Mouse (Mus musculus) embryonic facial prominence, embryonic 11.5 days (tissue): ENCODE results near the gene Rnaseh2b. TPM values are rescaled to one million over a fixed set of nuclear protein-coding genes. Genes with fewer than 3 reads are reported as not detected.
A peak's percentile ranks its signal among the peaks of the same experiment; 100 is the strongest.

ENCODE experiments used
- ATAC-seq: fragments of 200-750 bp; cut with Nextera tagmentation; replicated peaks from 2 replicates; pipeline ENCODE4 v1.8.0; 2017; ENCODE audit warnings: low read depth; ENCODE audit not compliant: insufficient number of reproducible peaks, low FRiP score, low TSS enrichment
- DNase-seq: peaks from one replicate; pipeline ENCODE4 v3.0.0-alpha.2; 2015; ENCODE audit warnings: low spot score
- H3K27ac ChIP-seq: fragments of 300-500 bp; sonication (generic); replicated peaks from 2 replicates; pipeline ENCODE4 v1.5.1; 2014; ENCODE audit warnings: mild to moderate bottlenecking, low read depth, low read length, control low read depth
- H3K27me3 ChIP-seq: fragments of 300-500 bp; sonication (generic); 2 replicates; pipeline ENCODE4 v1.6.1; 2014; ENCODE audit warnings: mild to moderate bottlenecking, low read length, moderate library complexity, mixed read lengths; ENCODE audit not compliant: control insufficient read depth, insufficient read depth
- H3K36me3 ChIP-seq: fragments of 300-500 bp; sonication (generic); replicated peaks from 2 replicates; pipeline ENCODE4 v1.6.1; 2014; ENCODE audit warnings: low read depth, mild to moderate bottlenecking, low read length, moderate library complexity, mixed read lengths; ENCODE audit not compliant: control insufficient read depth, insufficient read depth
- H3K4me1 ChIP-seq: fragments of 300-500 bp; sonication (generic); 2 replicates; pipeline ENCODE4 v1.6.1; 2014; ENCODE audit warnings: low read length, mixed read lengths; ENCODE audit not compliant: control insufficient read depth, insufficient read depth
- H3K4me2 ChIP-seq: fragments of 300-500 bp; sonication (generic); 2 replicates; pipeline ENCODE4 v1.6.1; 2014; ENCODE audit warnings: low read depth, mild to moderate bottlenecking, control low read depth, low read length, moderate library complexity
- H3K4me3 ChIP-seq: fragments of 300-500 bp; sonication (generic); 2 replicates; pipeline ENCODE4 v1.5.1; 2014; ENCODE audit warnings: low read depth, low read length, control low read depth
- H3K9ac ChIP-seq: fragments of 300-500 bp; sonication (generic); replicated peaks from 2 replicates; pipeline ENCODE4 v1.6.1; 2014; ENCODE audit warnings: mild to moderate bottlenecking, control low read depth, low read length
- H3K9me3 ChIP-seq: fragments of 300-500 bp; sonication (generic); replicated peaks from 2 replicates; pipeline ENCODE4 v1.6.1; 2016; ENCODE audit warnings: mild to moderate bottlenecking, low read length, inconsistent platforms, mixed read lengths; ENCODE audit not compliant: control insufficient read depth
- WGBS: fragments of 180-500 bp; shearing (Covaris S2); extraction: QIAGEN DNeasy Blood & Tissue Kit; methylation state at CpG from one replicate; pipeline ENCODE4 v1.1.7; 2014; 5-methylcytosine and 5-hydroxymethylcytosine counted together
- polyA plus RNA-seq: library from polyadenylated mRNA; unstranded; fragments of >200 nt; fragmentation: Nextera tagmentation; extraction: Ambion mirVana; gene quantifications from 2 replicates; pipeline ENCODE4 v1.2.1, GENCODE M21; 2014

Rnaseh2b gene
- polyA plus RNA-seq, 1 experiment from 2014 or later = 72.0 TPM

DNA sequence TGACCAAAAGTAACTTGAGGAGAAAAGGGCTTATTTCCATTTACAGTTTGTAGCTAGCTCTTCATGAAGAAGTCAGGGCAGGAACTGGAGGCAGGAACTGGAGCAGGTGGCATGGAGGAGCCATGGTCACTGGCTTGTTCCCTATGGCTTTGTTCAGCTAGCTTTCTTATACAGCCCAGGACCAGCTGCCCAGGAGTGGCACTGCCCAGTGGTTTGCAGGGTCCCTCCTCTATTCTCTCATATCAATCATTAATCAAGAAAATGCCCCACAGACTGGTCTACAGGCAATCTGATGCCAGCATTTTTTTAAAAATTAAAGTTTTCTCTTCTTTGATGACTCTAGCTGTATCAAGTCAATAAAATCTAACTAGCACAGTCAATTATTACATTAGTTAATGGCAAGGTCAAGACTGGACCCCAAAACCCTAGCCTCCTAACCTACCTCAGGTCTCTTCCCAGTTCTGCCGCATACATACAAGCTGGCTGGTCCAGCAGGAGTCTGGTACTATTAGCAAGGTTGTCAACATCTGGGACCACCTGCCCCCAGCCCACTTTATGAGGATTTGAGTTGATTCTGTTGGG, 892 bp upstream of the Rnaseh2b start:
- Histone ChIP-seq H3K27ac (no peak overlapping the region), H3K4me1 (peaks cover 4% of the 10 kb centered on the region; the same call in 1 of the 2 replicates), H3K9me3 (no peaks in the 10 kb centered on the region), H3K27me3 (0 out of 2 replicates have a peak, but pooled peaks cover 3% of the 10 kb centered on the region), H3K4me2 (no peak overlapping the region), H3K4me3 (no peak overlapping the region), H3K9ac (no peak overlapping the region), H3K36me3 (no peaks in the 10 kb centered on the region)
- no peak for DNase-seq
- 100% methylated on average over 1 of the region's 1 CpGs for WGBS
- ATAC-seq = no peak

DNA sequence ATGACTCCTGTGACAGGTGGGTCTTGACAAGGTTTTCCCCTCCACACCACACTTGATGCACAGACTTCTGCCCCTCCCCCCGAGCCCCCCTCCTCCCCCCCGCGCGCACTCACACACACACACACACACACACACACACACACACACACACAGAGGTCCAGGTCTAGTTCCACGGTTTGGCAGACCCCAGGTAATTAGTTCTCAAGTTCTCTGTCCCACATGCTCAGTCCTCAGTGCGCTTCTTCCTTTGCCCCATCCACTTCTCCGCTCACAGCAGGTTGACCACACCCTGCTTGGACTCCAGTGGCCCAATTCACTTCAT, 262 bp upstream of the Rnaseh2b start:
- H3K4me2 ChIP-seq = peak overlapping the region; percentile 99
- H3K9me3 ChIP-seq = no peaks in the 10 kb centered on the region
- ATAC-seq (0 out of 2 replicates have a peak, but pooled peaks have one; percentile 44), DNase-seq (no peak)
- H3K9ac ChIP-seq = peak overlapping the region; percentile 64
- H3K4me3 ChIP-seq = peak overlapping the region; percentile 47
- no peaks in the 10 kb centered on the region for H3K36me3 ChIP-seq
- H3K27ac ChIP-seq = no peak overlapping the region
- 27% methylated on average over 6 of the region's 7 CpGs for WGBS
- H3K27me3 ChIP-seq = 0 out of 2 replicates have a peak, but pooled peaks cover 3% of the 10 kb centered on the region
- peaks cover 4% of the 10 kb centered on the region; the same call in 1 of the 2 replicates for H3K4me1 ChIP-seq

DNA sequence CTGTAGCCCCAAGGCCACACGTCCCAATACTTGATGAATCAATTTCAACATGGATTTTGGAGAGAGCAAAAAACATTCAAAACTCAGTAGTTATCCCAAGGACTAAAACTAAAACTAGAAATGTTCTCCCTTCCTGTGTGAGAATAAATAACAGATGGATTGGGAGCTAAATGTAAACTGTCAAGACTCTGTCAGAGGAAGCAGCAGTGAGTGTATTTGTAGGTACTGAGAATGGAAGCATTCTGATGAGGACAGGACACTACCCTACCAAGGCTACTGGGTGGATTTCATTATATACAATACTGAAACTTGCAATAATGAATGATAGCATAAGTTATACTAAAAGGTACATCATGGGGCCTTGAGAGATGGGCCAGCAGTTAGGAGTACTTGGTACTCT, 6.4 kb downstream of the Rnaseh2b start:
- Histone ChIP-seq H3K27ac (no peak overlapping the region), H3K9ac (no peak overlapping the region), H3K36me3 (no peaks in the 10 kb centered on the region), H3K9me3 (no peaks in the 10 kb centered on the region), H3K4me2 (no peak overlapping the region), H3K27me3 (no peaks in the 10 kb centered on the region), H3K4me3 (no peak overlapping the region), H3K4me1 (no peaks in the 10 kb centered on the region)
- 87% methylated on average over 1 of the region's 1 CpGs for WGBS
- DNase-seq (no peak), ATAC-seq (no peak)

DNA sequence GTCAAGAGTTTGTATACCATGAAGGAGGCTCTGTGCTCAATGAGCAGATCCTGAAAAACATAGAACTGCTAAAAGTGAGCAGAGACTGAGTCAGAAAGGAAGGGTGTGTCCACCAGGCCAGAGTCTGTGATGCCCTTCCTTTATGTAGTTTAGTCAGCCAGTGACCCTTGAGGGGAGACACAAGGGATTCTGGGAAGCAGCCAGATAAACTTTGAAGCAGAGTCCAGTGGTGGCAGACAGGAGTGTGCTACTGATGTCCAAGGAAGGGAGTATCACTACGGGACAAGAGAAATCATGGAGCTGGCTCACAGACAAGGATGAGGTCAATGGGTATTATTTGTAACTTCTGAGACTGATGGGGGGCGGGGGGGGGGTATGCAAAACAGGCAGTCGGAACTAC, 7.6 kb downstream of the Rnaseh2b start:
- Histone ChIP-seq H3K4me3 (no peak overlapping the region), H3K36me3 (no peaks in the 10 kb centered on the region), H3K27me3 (no peaks in the 10 kb centered on the region), H3K9ac (no peak overlapping the region), H3K4me2 (no peak overlapping the region), H3K27ac (no peak overlapping the region), H3K9me3 (no peaks in the 10 kb centered on the region), H3K4me1 (no peaks in the 10 kb centered on the region)
- ATAC-seq (no peak), DNase-seq (no peak)
- whole genome bisulfite sequencing = 79% methylated on average over 3 of the region's 3 CpGs

DNA sequence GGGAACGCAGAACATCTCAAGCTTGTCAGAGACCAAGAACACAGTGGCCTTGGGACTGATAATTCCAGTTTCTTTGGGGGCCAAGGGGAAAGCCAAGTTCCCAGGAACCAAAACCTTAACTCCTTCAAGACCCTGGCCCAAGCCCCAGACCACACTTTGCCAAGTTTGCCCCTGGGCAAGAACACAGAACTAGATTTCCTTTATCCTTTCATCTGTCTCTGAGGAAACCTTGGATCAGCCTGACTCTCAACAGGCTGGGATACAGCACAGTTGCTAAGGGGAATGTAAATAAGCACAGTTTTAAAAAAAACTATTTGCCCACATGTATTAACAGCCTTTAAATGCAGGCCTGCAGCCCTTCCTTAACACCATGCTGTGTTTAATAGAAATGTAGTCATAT, 15.2 kb downstream of the Rnaseh2b start:
- Histone ChIP-seq H3K9ac (no peak overlapping the region), H3K27ac (no peak overlapping the region), H3K36me3 (no peaks in the 10 kb centered on the region), H3K9me3 (no peaks in the 10 kb centered on the region), H3K4me2 (no peak overlapping the region), H3K4me1 (no peaks in the 10 kb centered on the region), H3K4me3 (no peak overlapping the region), H3K27me3 (no peaks in the 10 kb centered on the region)
- WGBS = 83% methylated on average over 1 of the region's 1 CpGs
- DNase-seq (no peak), ATAC-seq (no peak)

DNA sequence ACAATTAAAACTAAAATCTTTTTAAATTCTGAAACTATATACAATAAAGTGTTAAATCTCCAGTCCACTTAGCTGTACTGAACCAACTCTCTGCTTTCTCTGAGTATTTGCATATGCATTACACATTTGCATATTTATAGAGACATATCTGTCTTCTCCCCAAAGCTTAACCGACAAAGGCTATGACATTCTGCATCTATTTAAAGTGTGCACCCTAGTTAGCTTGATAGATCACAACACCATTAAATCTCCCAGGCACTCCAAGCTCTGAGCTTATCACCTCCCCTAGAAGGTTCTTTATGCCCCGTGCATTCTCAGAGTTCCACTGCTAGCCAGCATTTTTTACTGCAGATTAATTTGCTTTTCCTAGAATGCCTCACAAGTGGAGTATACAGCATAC, 16.6 kb downstream of the Rnaseh2b start:
- Histone ChIP-seq H3K9me3 (no peaks in the 10 kb centered on the region), H3K27ac (no peak overlapping the region), H3K4me3 (no peak overlapping the region), H3K4me2 (no peak overlapping the region), H3K4me1 (no peaks in the 10 kb centered on the region), H3K27me3 (no peaks in the 10 kb centered on the region), H3K36me3 (no peaks in the 10 kb centered on the region), H3K9ac (no peak overlapping the region)
- ATAC-seq = no peak
- DNase-seq = no peak
- 69% methylated on average over 2 of the region's 2 CpGs for WGBS

DNA sequence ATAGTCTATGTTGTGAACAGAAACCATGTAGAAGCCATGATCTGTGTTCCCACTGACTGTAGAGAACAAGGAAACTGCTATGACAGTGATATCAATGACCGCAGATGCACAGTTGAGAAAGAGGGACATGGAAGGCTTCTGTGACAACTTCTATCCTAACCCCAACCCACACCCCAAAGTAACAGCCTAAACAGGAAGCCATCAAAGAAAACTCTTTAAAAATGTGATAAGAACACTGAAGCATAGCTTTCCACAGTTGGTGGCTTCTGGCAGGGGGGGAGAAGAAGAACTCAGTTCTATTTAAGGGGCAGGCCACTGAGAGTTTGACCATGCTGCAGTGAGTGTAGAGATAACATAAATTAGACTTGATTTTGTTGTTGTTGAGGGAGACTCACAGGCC, 19.3 kb downstream of the Rnaseh2b start:
- no peaks in the 10 kb centered on the region for H3K4me1 ChIP-seq
- no peak overlapping the region for H3K4me3 ChIP-seq
- no peak overlapping the region for H3K9ac ChIP-seq
- no peaks in the 10 kb centered on the region for H3K27me3 ChIP-seq
- WGBS = 96% methylated on average over 1 of the region's 1 CpGs
- H3K36me3 ChIP-seq = no peaks in the 10 kb centered on the region
- no peak for ATAC-seq
- H3K4me2 ChIP-seq = no peak overlapping the region
- H3K9me3 ChIP-seq = no peaks in the 10 kb centered on the region
- DNase-seq = no peak
- no peak overlapping the region for H3K27ac ChIP-seq

DNA sequence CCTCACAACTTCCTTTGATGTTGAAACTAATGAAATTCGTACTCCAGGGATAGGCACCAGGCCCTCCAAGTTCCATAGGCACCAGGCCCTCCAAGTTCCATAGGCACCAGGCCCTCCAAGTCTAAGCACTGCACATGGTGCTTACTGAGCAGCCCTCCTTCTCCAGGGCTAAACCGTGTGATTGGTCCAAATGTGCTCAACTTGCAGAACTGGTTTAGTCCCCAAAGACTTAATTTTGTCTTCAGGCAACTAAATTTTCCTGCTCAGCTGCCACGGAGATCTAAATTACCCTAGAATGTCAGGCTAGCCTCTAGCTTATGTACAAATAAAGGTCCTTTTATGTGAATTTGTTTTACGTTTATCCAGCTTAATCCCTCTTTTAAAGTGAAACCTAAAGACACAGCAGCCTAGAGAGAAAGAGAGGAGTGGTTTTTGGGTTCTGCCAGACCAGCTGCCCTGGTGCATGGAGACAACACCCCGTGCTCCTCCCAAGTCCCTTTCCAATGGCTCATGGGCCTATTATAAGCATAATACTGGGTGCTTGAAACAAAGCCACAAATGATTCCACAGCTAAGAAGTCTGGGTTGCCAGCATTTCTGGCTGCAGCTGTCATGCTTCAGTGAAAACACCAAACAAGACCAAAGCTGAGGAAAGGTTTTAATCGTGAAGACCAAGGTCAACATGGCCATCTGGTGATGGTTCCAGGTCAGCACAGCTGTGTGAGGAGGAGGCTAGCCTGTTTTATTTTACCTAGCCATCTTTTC, 30.4 kb downstream of the Rnaseh2b start:
- H3K27me3 ChIP-seq = no peaks in the 10 kb centered on the region
- no peak overlapping the region for H3K9ac ChIP-seq
- no peaks in the 10 kb centered on the region for H3K9me3 ChIP-seq
- WGBS = 37% methylated on average over 6 of the region's 6 CpGs
- ATAC-seq = no peak
- H3K36me3 ChIP-seq = no peaks in the 10 kb centered on the region
- H3K4me3 ChIP-seq = no peak overlapping the region
- H3K27ac ChIP-seq = no peak overlapping the region
- no peak for DNase-seq
- H3K4me2 ChIP-seq = no peak overlapping the region
- H3K4me1 ChIP-seq = no peaks in the 10 kb centered on the region; the same call in 1 of the 2 replicates
